Mouse (Mus musculus) frontal cortex, adult 2 months (tissue): ENCODE results near the gene Lmx1b. TPM values are rescaled to one million over a fixed set of nuclear protein-coding genes. Genes with fewer than 3 reads are reported as not detected.
A peak's percentile ranks its signal among the peaks of the same experiment; 100 is the strongest.

ENCODE experiments used
- DNase-seq, 2 experiments: peaks; one replicate each; pipeline ENCODE4 v3.0.0; 2022; ENCODE audit warnings: low spot score in 1 of 2; ENCODE audit errors: extremely low spot score in 1 of 2
- polyA plus RNA-seq: library from polyadenylated mRNA; depleted of rRNA; stranded (reverse); fragments of >200 nt; gene quantifications from 2 replicates; pipeline ENCODE4 v1.2.3, GENCODE M21; 2012; rRNA removed

Lmx1b gene
- polyA plus RNA-seq, result 0.36 and 0.38 TPM in 2 replicates

DNA sequence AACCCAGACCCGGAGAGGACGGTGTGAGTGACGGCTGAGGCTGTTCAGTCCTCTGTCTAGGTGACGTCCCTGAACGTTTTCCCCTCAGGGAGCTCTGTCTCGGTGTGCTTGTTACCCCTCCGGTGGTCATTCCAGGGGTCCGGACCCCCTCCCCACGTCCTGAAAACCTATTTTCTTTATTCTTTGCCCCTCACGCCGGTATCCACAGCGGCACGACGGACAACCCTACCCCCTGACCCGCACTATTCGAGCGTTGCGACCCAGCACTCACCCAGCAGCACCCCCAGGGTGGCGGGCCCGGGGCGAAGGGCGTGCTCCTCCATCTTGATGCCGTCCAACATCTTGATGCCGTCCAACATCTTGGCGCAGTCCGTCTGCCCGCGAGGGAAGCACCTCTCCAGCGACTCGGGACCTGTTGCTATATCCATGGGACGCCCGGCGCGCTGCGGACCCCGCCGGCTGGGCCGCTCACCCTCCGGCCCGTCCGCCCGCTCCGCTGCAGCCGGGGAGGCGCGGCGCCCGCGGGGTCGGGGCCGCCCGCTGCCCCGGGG is at the start of gene Lmx1b:
Lmx1b (minus strand) TSS at position 341 of the 551 bp plus-strand sequence.
- DNase-seq, result no peak

DNA sequence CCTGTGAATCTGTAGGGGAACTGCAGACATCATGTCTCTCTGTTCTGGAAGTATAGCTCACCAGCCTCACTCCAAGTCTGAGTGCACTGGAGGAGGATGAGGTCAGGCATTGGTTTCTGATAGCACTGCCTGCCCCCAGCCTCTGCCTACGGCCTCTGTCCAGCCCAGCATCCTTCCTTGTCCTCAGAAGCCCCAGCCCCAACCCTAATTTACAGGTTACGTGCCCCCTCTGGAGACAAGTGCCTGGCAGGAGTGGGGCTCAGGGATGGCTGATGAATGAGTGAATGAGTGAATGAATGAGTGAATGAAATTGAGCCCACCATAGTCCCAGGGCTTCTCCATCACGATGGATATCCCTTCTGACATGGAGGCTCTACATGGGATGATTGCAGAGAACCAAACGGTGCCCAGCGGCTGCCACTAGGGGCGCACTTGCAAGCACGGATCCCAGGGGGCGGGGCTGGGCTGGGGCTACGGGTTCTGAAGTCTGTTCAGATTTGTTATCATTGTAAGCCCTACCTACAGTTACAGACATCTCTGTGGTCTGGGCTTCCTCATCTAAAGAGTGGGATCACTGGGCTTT is 49.7 kb upstream of the Lmx1b start:
- DNase-seq, result no peak

DNA sequence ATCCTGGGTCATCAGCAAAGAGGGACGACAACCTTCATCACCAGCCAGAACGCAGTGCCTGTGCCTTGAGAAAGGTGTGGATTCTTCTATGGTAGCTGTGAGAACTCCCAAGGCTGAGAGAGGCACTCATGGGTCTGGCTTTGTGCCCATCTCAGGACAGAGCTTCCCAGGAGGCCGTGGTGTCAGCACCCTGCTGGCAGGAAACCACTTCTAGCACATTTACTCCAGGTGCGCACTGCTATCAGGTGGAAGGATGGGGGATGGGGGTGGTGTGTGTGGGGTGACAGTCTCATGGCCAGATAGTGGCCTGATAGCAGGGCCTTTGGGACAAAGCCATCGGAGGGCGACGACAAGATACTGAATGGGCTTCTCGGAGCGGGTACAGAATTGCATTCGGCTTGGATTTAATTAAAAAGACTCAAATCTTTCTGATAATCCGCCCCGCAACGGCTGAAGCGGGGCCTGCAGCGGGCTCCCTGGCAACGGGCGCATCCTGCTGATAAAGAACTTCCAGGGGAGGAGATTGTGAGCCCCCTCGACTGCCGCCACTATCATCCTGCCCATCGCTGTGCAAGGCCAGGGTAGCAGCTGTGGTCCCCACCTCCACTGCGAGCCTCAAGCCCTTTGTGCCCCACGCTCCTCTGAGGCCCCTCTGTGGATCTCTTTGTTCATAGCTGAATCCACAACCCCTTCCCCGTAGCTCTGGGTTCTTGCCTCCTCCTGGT is 49.0 kb upstream of the Lmx1b start:
- no peak for DNase-seq

DNA sequence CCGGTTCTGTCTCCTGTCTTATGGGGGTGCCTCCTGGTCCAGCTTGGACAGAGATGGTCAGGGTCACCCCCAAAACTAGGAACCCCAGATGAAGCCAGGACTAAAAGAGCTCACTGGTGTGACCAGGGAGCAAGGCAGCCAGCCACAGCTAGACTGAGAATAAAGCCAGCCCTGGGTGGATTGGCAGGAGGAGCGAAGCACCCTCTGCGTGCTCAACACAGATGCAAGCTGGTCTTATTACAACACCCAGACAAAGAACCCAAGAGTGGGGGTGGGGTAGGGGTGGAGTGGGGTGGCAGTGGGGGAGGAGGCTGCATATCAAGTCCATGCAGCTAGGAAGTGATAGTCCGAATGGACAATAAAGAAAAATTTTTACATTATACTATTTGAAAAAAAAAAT is 43.3 kb upstream of the Lmx1b start:
- no peak for DNase-seq

DNA sequence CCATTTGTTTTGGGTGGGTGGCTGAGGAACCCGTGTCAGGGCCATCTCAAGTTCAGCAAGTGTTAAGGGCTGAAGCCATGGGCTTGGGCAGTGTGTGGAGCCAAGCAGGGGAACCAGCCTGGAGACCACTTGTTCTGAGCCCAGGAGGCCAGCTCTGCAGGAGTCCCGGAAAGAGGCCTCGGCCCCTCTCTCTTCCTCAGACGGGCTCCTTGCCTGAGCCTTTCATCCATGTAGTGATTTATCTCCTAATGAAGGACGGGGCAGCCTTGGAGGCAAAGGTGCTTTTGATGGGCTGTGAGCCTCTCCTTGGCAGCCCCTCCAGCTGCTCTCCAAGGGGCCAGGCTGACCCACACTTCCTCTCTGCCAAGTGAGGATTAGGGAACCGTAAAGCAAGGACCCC is 42.8 kb upstream of the Lmx1b start:
- DNase-seq, result no peak

DNA sequence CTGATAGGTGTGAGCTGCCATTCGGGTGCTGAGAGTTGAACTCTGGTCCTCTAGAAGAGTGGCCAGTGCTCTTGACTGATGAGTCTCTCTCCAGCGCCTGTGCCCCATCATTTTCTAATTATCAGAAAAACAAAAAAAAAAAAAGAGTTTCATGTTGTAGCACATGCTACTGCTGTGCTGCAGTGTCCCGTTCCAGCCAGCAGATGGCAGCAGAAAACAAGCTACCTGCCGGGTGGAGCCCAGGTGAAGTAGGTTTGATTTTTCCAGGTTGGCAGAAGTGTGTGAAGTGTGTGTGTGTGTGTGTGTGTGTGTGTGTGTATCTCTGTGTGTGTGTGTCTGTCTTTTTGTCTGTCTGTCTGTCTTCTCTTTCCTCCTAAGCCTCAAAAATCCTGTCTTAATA is 41.9 kb upstream of the Lmx1b start:
- peak in 1 of 2 experiments; percentile 80 for DNase-seq

DNA sequence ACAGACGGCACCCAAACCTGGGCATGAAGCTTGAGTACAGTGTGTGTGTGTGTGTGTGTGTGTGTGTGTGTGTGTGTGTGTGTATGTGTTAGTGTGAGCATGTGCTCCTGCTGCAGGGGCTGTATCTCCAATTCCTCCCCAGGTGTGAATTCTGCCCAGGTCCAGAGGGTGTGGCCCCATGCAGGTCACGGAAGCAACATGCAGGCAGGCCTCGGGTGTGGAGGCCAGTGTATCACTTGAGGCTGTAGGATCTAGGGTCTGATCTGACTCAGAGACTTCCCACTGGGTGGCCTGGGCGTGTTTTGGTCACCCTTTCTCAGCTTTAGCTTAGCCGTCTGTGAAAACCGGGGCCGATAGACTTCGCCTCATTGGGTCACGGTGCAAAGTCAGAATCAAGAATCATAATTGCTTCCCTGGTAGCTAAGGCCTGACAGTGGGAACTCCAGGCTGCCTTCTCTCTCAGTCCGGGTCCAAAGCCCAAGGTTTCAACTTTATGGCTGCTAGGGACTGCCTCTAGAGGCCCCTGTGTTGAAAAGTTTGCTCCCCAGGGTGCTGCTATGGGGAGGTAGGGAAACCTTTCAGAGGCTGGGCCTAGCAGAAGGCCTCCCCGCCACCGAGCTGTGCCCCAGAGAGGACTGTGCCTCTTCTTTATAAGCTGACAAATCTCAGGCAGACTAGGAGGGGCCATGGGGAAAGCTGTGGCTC is 38.8 kb upstream of the Lmx1b start:
- DNase-seq, result no peak

DNA sequence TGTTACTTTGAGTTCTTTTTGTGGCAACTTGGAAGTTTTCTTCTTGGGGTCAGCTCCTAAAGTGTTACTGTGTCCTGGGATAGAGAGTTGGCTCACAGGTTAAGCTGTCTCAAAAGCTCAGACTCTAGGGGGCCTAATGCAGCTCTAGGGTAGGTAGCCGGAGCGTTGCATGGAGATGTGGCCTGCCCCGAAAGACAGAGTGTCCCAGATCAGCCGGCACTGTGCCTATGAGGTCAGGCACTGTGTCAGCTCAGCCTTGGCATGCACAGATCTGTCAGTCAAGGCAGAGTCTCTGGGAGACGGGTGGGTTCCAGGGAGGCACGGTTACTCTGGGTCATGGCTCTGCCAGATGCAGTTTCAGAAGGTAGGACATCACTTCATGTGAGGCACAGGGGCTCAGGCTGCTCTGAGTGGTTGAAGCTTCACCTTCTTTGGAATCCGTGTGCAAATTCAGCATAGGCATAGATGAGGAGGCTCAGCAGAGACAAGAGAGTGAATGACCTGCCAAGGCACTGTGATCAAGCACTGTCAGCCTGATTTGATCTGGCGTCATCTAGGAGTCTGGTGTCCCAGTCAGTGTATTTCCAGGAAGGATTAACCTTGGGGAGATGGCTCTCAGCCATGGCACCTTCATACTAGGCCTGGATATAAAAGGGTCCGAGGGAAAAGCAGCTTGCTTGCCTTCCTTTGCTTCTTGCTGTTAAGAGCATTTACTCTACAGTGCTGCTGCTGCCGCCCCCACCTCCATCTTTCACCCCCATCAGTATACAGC is 32.6 kb upstream of the Lmx1b start:
- DNase-seq, result no peak

DNA sequence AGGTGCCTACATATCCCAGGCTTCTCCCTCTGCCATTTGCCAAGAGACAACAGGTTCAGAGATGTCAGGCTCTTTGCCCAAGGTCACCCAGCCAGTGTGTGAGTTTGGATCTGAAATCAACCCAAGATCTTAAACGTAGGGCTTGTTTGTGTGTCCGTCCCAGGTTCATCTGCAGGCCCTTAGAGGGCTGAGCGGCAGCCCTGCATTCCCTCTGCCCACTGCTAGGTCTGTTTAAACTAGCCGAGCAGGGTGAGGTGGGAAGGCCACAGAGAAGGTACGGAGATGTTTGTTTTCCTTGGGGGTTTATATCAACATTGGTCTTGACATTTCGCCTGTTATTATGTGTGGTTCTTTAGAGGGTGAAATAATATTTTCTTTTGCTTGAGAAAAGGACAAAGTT is 28.4 kb upstream of the Lmx1b start:
- no peak for DNase-seq

DNA sequence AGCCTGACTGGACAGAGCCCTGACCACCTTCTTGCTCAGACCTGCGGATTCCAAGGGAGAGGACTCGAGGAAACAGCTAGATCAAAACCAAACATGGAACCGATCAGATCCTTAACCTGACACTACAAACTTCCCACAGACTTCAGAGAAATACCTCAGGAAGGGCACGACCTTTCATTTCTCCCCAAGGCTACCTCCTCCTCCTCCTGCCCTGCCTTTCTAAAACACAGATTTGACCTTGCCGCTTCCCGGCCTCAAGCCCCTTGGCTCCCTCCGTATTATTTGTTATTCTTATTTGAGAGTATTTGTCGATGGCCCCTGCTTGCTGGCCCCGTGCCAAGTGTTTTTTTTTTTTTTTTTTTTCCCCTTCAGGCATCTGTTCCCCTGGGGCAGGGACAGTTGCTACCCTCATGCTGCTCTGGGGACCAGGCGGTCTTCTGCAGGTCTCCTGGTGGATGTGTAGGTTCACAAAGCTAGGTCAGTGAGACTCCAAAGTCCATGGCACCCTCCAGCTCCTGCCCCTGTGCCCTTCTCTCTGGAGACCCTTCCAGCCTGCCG is 26.2 kb upstream of the Lmx1b start:
- no peak for DNase-seq

DNA sequence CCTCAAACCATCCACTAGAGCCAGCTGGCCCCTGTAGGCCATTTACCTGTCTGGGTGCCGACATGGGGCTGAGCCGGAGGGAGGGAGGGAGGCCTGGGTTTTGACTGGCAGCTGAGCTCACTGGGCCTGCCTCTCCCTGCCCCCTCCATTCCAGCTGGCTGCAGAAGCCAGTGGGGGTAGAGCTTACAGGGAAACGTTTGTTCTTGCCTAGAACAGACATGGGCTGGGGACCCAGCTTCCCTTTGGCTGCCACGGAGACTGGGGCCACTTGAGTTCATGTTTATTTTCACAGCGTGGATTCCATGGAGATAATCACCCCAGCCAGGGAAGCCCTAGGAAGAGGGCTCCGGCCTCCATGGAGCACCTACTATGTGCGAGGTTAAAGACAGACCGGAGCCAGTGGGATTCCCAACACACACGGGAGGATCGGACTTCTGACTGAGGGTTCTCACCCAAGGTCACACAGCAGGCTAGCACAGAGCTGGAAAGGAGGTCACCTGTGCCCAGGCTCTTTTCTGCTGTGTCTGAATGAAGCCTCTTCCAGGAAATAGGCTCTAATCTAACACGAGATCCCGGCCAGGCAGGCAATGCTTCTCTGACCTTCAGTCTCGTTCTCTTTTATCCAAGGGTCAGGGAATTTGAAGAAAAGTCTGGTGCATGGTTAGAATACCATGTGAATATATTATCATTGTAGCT is 25.2 kb upstream of the Lmx1b start:
- DNase-seq, result no peak

DNA sequence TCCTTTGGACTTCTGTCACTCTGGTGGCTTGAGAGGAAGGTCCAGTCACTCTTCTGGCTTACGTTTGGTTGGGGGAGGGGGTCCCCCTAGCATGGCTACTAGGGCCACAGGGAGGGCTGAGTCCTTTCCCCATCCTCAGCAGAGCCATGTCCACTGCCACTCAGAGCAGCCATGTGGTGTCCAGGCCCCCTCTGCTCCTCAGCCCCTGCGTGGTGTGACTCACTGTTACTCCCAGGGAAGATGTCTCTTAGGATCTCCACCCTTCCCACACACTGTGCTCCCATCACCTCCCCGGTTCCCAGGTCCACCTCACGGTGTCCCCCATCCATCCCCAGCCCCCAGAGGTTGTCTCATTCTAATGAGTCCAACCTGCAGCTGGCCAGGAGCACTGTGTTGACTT is 24.4 kb upstream of the Lmx1b start:
- DNase-seq, result no peak

DNA sequence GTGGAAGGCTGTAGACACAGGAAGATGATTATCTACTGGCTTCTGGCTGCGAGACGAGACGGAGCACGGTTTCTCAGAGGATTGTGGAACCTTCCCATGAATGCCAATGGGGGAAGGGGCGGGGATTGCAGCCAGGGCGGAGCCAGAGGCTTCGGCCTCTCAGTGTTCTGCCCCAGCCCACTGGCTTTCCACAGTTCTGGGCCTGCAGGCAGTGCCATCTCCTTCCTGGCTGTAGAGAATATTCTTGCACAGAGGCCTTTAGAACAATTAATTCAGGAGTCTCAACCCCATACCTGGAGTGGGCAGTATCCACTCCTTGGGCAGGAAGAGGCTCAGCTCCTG is 18.9 kb upstream of the Lmx1b start:
- no peak for DNase-seq

DNA sequence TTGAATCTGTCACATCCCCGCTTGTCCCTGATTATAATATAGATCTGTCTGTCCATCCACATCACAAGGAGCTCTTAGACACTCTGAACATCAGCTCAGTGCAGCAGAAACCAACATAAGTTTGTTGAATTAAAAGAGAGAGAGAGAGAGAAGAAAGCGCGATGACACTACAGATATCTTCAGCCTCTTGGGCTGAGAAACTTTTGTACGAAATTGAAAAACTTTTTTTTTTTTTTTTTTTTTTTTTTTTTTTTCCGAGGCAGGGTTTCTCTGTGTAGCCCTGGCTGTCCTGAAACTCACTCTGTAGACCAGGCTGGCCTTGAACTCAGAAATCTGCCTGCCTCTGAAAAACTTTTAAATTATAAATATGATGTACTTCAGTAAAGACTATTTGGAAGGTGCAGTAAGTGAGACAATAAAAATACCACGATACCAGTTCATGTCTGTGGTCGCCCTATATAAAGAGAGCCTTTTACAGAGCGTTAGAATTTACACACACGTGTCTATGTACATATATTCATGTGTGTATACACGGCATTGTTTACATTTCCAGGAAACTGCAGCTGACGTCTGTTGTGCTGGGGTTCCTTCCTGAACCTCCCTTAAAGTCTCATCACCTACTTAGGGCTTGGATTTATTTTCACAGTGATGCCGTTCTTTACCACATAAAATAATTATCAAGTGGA is 18.4 kb upstream of the Lmx1b start:
- DNase-seq, result no peak

DNA sequence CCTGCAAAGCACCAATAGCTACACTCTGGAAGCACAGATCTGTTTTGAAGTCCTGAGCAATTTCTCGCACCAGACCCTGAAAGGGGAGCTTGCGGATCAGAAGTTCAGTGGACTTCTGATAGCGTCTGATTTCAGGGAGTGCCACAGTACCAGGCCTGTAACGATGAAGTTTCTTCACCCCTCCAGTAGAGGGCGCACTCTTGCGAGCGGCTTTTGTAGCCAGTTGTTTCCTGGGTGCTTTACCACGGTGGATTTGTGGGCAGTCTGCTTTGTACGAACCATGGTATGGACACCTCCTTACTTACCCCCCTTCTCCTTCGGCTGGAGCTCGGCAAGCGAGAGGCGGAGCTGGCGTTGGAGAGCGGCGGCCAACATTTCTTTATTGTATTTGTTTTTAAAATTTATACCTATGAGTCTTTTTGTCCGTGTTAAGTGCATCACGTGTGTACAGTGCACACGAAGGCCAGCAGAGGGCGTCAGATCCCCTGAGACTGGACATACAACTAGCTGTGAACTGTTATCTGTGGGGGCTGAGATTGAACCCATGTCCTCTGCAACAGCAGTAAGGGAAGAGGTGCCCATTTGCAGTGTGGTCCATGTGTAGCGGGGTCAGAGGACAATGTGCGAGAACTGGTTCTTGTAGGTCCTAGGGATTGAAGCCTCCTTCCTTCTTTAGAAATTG is 12.3 kb upstream of the Lmx1b start:
- DNase-seq, result no peak

DNA sequence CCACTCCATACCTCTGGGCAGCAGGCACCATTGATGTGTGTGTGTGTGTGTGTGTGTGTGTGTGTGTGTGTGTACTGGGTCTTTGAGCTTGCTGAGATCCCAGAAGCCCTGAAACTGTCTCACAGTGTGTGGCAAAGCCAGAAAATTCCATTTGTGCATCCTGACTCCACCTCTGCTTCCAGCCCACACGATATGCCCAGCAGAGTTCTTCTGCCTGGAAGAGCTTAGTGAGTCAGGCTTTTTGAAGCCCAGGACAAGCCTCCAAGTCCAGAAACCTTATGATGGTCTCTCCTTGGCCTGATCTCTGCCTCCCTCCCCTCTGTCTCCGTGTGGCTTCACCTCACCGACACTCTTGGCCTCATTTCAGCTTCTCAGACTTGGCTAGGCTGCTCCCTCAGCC is 9.1 kb upstream of the Lmx1b start:
- DNase-seq, result peak in 1 of 2 experiments; percentile 39

DNA sequence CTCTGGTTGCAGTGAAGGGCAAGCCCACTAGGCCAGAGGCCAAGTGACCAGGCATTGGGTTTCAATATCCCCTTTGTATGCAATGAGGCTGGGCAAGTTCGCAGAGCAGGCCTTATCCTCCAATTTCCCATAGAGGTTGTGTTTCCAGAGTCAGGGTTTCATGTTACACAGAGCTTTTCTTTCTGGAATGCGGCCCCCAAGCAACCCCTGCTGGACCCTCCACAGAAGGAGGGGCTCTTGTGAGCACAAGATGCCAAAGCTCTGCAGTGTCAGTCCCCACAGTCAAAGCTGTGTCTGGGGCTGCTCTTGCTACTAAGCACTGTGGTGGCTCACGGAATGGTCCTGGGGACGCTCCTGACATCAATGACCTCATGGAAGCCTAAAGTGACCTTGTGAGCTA is 8.6 kb upstream of the Lmx1b start:
- no peak for DNase-seq

DNA sequence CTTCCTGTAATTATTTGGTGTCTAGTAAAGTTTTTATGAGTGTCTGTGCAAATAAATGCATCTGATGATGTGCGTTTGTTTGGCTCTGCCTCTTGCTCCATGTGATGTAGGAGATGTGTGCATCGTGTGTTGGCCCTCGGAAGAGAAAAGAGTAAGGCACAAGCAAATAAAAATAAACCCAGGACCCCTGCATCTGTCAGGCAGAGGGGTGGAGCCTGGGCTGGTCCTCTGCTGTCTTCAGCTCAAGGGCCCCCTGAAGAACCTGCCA is 5.9 kb upstream of the Lmx1b start:
- DNase-seq, result no peak

DNA sequence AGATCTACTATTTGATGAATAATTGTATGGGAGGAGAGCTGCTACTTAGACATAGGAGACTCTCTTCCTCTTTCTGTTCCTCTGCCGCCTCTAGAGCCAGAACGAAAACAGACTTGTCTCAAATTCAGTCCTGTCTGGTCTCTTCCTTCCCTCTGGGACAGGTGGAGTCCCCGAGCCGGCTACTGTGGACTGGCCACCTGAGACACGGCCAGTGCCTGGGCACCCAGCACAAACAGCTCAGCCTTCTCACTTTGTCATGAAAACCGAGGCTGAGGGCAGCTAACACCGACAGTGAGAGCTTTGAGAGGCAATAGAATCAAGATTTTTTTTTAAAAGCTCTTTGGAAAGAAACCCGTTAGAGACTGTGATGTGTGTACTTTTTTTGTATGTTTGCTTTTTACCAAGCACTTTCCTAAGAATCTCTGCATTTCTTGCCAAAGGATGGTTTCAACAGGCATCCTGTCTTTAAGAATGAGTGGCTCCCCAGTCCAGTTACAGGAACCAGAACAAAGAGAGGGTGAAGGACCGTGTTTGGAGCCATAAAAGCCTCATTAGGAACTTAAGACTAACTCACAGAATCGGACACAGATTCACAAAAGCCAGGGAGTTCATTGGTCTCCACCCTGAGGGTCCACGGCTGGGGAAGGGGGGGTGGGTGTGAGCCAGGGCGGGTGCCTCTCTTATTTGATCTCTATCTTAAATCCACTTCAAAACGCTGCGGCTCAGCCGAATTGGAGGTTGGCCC is 5.4 kb upstream of the Lmx1b start:
- DNase-seq, result no peak
